Mouse (Mus musculus): ENCODE results near the gene Vmn1r160. TPM values are rescaled to one million over a fixed set of nuclear protein-coding genes. Genes with fewer than 3 reads are reported as not detected.

The Vmn1r160 gene
- polyA plus RNA-seq (2012; ENCODE audit: low replicate concordance) = not detected in 2 replicates

DNA sequence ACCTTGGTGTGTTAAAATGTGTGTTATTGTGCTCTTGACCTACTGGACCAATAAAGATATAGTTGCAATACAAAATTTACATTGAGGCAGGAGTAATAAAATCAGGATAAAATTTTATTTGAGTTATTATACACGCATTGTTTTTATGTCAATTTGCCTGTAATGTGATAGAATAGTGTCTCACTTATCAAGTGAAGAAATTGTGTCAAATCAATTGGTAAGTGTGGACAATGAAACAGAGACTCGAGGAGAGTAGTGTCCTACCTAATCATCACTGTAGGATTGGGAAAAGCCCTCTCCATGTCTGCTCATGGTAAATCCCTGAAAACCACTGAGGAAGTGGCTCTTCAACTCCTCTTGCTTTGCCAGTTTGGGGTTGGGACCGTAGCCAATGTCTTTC is at the start of gene Vmn1r160:
Gene Vmn1r160 (plus strand): TSS at position 301 of the 400 bp plus-strand sequence.

DNA sequence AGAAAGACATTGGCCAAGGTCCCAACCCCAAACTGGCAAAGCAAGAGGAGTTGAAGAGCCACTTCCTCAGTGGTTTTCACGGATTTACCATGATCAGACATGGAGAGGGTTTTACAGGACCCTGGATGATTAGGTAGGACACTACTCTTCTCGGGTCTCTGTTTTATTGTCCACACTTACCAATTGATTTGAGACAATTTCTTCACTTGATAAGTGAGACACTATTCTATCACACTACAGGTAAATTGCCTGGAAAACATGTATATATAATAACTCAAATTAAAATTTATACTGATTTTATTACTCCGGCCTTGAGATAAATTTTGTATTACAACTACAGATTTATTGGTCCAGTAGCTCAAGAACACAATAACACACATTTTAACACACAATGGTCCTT is 27.5 kb upstream of the Vmn1r160 start, which contains the start of gene Vmn1r159:
Gene Vmn1r159 (minus strand): TSS at position 101 of the 400 bp plus-strand sequence.

Other genes with a start within 250 kb of the Vmn1r160 start
- gene Vmn1r155, start 213.2 kb upstream of the Vmn1r160 start, polyA plus RNA-seq (2012; ENCODE audit: low replicate concordance) = not detected in 2 replicates
- gene Gm8693, start 178.9 kb upstream of the Vmn1r160 start, polyA plus RNA-seq (2012; ENCODE audit: low replicate concordance) = not detected in 2 replicates
- gene Gm4567, start 151.5 kb upstream of the Vmn1r160 start, polyA plus RNA-seq (2012; ENCODE audit: low replicate concordance) = not detected in 2 replicates
- not detected in 2 replicates for gene Vmn1r157, start 109.5 kb upstream of the Vmn1r160 start, polyA plus RNA-seq (2012; ENCODE audit: low replicate concordance)
- not detected in 2 replicates for gene Vmn1r158, start 80.4 kb upstream of the Vmn1r160 start, polyA plus RNA-seq (2012; ENCODE audit: low replicate concordance)
- not detected in 2 replicates for gene Vmn1r159, start 27.6 kb upstream of the Vmn1r160 start, polyA plus RNA-seq (2012; ENCODE audit: low replicate concordance)
- gene Gm4214, start 113.4 kb downstream of the Vmn1r160 start, polyA plus RNA-seq (2012; ENCODE audit: low replicate concordance) = not detected in 2 replicates
- gene Gm4216, start 148.7 kb downstream of the Vmn1r160 start, polyA plus RNA-seq (2012; ENCODE audit: low replicate concordance) = not detected in 2 replicates
- gene Vmn1r163, start 184.3 kb downstream of the Vmn1r160 start, polyA plus RNA-seq (2012; ENCODE audit: low replicate concordance) = not detected in 2 replicates
- gene Gm8720, start 196.2 kb downstream of the Vmn1r160 start, polyA plus RNA-seq (2012; ENCODE audit: low replicate concordance) = not detected in 2 replicates